Mouse (Mus musculus): ENCODE results near the gene Adgrd1.

The Adgrd1 gene

GRCm38 (mm10) chr5:129189071-129189470 lies 92.5 kb downstream of the Adgrd1 start:
- in situ Hi-C loops (cut with MboI; ENCODE audit: low sequenced_read_pairs): no loop called here

GRCm38 (mm10) chr5:129190077-129190476 lies 93.5 kb downstream of the Adgrd1 start:
- in situ Hi-C loops (cut with MboI; ENCODE audit: low sequenced_read_pairs): no loop called here

GRCm38 (mm10) chr5:129196501-129196900 lies 100.0 kb downstream of the Adgrd1 start:
- in situ Hi-C loops (cut with MboI; ENCODE audit: low sequenced_read_pairs): no loop called here

- in situ Hi-C loops (cut with MboI; ENCODE audit: low sequenced_read_pairs): no loop called here
Observed at GRCm38 (mm10) chr5:129196971-129197519, 100.5 kb downstream of the Adgrd1 start.

- in situ Hi-C loops (cut with MboI; ENCODE audit: low sequenced_read_pairs): no loop called here
Observed at GRCm38 (mm10) chr5:129200132-129200531, 103.6 kb downstream of the Adgrd1 start.

GRCm38 (mm10) chr5:129208279-129208678 lies 111.7 kb downstream of the Adgrd1 start:
- in situ Hi-C loops (cut with MboI; ENCODE audit: low sequenced_read_pairs): no loop called here

- in situ Hi-C loops (cut with MboI; ENCODE audit: low sequenced_read_pairs): no loop called here
Observed at GRCm38 (mm10) chr5:129208845-129209244, 112.3 kb downstream of the Adgrd1 start.

- in situ Hi-C loops (cut with MboI; ENCODE audit: low sequenced_read_pairs): no loop called here
Observed at GRCm38 (mm10) chr5:129211385-129212031, 115.0 kb downstream of the Adgrd1 start.

- in situ Hi-C loops (cut with MboI; ENCODE audit: low sequenced_read_pairs): no loop called here
Observed at GRCm38 (mm10) chr5:129214023-129214422, 117.5 kb downstream of the Adgrd1 start.

GRCm38 (mm10) chr5:129216001-129216400 lies 119.5 kb downstream of the Adgrd1 start:
- in situ Hi-C loops (cut with MboI; ENCODE audit: low sequenced_read_pairs): no loop called here

- in situ Hi-C loops (cut with MboI; ENCODE audit: low sequenced_read_pairs): no loop called here
Observed at GRCm38 (mm10) chr5:129217481-129218221, 121.1 kb downstream of the Adgrd1 start.

GRCm38 (mm10) chr5:129218222-129218505 lies 121.6 kb downstream of the Adgrd1 start:
- in situ Hi-C loops (cut with MboI; ENCODE audit: low sequenced_read_pairs): no loop called here

- in situ Hi-C loops (cut with MboI; ENCODE audit: low sequenced_read_pairs): no loop called here
Observed at GRCm38 (mm10) chr5:129218537-129218981, 122.0 kb downstream of the Adgrd1 start.

- in situ Hi-C loops (cut with MboI; ENCODE audit: low sequenced_read_pairs): no loop called here
Observed at GRCm38 (mm10) chr5:129219178-129219760, 122.7 kb downstream of the Adgrd1 start.

GRCm38 (mm10) chr5:129225810-129226450 lies 129.4 kb downstream of the Adgrd1 start:
- in situ Hi-C loops (cut with MboI; ENCODE audit: low sequenced_read_pairs): no loop called here

- in situ Hi-C loops (cut with MboI; ENCODE audit: low sequenced_read_pairs): no loop called here
Observed at GRCm38 (mm10) chr5:129228171-129228570, 131.6 kb downstream of the Adgrd1 start.

- in situ Hi-C loops (cut with MboI; ENCODE audit: low sequenced_read_pairs): no loop called here
Observed at GRCm38 (mm10) chr5:129233301-129233700, 136.8 kb downstream of the Adgrd1 start.

GRCm38 (mm10) chr5:129233881-129234432 lies 137.4 kb downstream of the Adgrd1 start:
- in situ Hi-C loops (cut with MboI; ENCODE audit: low sequenced_read_pairs): no loop called here

GRCm38 (mm10) chr5:129236366-129236765 lies 139.8 kb downstream of the Adgrd1 start:
- in situ Hi-C loops (cut with MboI; ENCODE audit: low sequenced_read_pairs): no loop called here

GRCm38 (mm10) chr5:129241865-129242264 lies 145.3 kb downstream of the Adgrd1 start:
- in situ Hi-C loops (cut with MboI; ENCODE audit: low sequenced_read_pairs): no loop called here

GRCm38 (mm10) chr5:129242265-129242664 lies 145.7 kb downstream of the Adgrd1 start:
- in situ Hi-C loops (cut with MboI; ENCODE audit: low sequenced_read_pairs): no loop called here
